Mouse (Mus musculus): Measurements from ENCODE around the gene Fgfr2. TPM values are rescaled to one million over a fixed set of nuclear protein-coding genes. Genes with fewer than 3 reads are reported as not detected.
A peak's percentile ranks its signal among the peaks of the same experiment; 100 is the strongest.

The Fgfr2 gene
- polyA plus RNA-seq, 1 experiment: 59.9 TPM

GRCm38 (mm10) chr7:130918260-130918659 lies 2204.9 kb downstream of the Fgfr2 start:
- no peak for TF ChIP-seq CTCF (IDR thresholded peaks at IDR 0.05; ENCODE audit: borderline replicate concordance, insufficient read depth, low read length)
- no peak for TF ChIP-seq POLR2A (IDR thresholded peaks at IDR 0.05; ENCODE audit: low read depth, low read length)
- Histone ChIP-seq H3K27ac (ENCODE audit: insufficient read depth, low read length) (no peak overlapping the region), H3K4me3 (ENCODE audit: insufficient read depth, low read length) (no peak overlapping the region), H3K4me1 (ENCODE audit: control insufficient read depth, insufficient read depth, low read length) (no peaks in the 10 kb centered on the region; the same call in 1 of the 2 replicates)

DNA sequence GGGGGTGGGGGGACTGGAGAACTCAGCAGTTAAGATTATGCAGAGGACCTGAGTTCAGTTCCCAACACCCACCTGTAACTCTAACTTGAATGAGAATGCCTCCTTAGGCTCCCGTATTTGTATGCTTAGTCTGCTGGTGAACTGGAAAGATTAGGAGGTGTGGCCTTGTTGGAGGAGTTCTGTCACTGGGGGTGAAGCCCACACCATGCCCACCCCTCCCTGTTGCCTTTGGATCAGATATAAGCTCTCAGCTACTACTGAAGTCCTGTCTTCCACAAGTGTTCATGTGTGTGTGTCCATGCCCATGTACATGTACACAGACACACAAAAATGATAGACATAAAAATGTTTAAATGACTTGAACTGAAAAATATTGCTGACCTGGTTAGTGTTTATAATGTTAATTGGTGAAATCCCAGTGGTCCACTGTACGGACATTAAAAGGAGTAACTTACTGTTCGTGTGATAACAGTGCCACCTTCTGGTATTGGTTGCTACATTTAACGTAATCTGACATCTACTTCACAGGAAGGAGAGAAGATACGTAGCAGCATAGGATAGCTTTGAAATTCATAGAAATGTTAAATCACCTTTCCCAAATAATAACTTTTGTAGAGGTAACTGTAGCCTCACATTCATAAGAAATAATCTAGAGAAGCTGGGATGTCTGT lies 2208.3 kb downstream of the Fgfr2 start:
- H3K4me1 ChIP-seq (ENCODE audit: control insufficient read depth, insufficient read depth, low read length): no peaks in the 10 kb centered on the region
- no peak overlapping the region for H3K27ac ChIP-seq (ENCODE audit: insufficient read depth, low read length)
- H3K4me3 ChIP-seq (ENCODE audit: insufficient read depth, low read length): no peak overlapping the region
- TF ChIP-seq CTCF (IDR thresholded peaks at IDR 0.05; ENCODE audit: borderline replicate concordance, insufficient read depth, low read length) (peak; percentile 21; the same call in 1 of the 2 replicates), POLR2A (IDR thresholded peaks at IDR 0.05; ENCODE audit: low read depth, low read length) (no peak)

DNA sequence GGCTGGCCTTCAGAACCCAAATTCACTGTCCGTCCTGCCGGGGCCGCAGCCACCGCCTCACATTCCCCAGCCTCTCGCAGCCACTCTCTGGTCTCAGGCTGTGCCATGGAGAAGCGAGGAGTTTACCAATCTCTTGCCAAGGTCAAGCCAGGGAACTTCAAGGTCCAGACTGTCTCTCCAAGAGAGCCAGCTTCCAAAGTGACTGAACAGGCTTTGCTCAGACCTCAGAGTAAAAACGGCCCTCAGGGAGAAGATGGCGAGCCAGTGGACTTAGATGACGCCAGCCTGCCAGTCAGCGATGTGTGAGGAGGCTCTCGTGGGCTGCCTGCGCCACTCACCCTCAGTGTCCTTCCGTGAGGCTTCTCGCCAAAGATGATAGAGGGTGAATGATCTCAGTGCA lies 2212.3 kb downstream of the Fgfr2 start:
- Histone ChIP-seq H3K4me1 (ENCODE audit: control insufficient read depth, insufficient read depth, low read length) (no peaks in the 10 kb centered on the region), H3K4me3 (ENCODE audit: insufficient read depth, low read length) (no peak overlapping the region), H3K27ac (ENCODE audit: insufficient read depth, low read length) (no peak overlapping the region)
- TF ChIP-seq POLR2A (IDR thresholded peaks at IDR 0.05; ENCODE audit: low read depth, low read length) (no peak), CTCF (IDR thresholded peaks at IDR 0.05; ENCODE audit: borderline replicate concordance, insufficient read depth, low read length) (no peak)

DNA sequence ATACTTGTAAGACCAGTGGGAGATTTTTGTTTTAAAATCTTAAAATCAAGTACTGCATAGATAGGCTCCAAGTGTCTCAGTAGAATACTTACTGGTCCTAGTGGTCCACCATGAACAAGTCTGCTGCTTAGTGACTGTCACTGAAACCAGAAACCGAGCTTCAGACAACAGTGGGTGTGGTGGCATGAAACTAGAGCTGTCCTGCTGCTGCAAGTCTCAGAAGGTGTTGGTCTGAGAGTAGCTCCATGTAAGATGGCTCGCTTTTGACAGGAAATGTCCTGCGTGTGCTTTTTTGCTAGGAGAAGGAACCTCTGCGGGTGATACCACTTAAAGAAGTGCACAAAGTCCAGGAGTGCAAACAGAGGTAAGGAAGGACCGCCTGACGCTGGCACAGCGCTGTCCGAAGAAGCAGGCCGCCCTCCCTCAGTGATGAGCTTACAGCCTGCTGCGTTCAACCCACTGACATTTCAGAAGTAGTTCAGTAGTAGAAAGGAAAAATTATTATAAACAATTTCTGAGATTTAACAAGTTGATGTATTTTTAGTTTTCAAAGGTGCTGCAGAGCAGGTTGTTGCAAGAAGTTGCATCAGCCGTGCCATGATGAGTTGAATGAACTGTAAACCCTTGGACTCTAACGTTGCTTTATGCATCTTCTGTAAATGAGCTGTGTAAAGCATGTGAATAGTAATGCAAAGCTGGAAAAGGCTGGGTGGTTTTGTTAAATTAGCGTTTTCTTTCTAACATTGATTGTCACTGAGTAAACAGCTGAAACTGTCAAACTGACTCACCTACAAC lies 2218.4 kb downstream of the Fgfr2 start:
- H3K4me3 ChIP-seq (ENCODE audit: insufficient read depth, low read length): no peak overlapping the region
- peak overlapping the region; percentile 8; the same call in 1 of the 2 replicates for H3K27ac ChIP-seq (ENCODE audit: insufficient read depth, low read length)
- no peak for TF ChIP-seq POLR2A (IDR thresholded peaks at IDR 0.05; ENCODE audit: low read depth, low read length)
- TF ChIP-seq CTCF (IDR thresholded peaks at IDR 0.05; ENCODE audit: borderline replicate concordance, insufficient read depth, low read length): no peak
- no peaks in the 10 kb centered on the region for H3K4me1 ChIP-seq (ENCODE audit: control insufficient read depth, insufficient read depth, low read length)

DNA sequence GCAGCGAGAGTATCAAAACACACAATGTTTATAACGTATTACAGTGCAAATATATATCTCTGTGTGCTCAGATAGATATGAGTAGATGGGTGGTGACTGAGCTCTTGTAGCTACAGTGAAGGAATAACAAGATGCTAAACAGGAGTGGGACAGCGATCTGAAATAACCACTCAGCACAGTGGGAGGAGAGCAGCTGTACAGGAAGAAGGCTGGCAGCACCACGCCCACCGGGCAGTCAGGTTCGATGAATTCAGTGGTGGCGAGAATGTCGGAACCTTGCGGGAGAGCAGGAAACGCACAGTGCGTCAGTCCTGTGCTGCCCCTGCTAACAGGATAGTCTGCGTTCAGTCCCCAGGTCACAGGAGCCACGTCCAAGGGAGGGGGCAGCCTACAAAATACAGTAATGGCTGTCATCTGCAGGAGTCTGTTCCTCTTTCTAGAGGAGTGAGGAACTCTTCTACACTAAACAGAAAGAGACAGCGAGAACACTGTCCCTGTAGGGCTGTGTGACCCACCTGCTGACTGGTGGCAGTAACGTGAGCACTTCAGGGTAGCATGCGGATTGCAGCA lies 2219.6 kb downstream of the Fgfr2 start:
- H3K27ac ChIP-seq (ENCODE audit: insufficient read depth, low read length): no peak overlapping the region
- no peak overlapping the region for H3K4me3 ChIP-seq (ENCODE audit: insufficient read depth, low read length)
- no peaks in the 10 kb centered on the region for H3K4me1 ChIP-seq (ENCODE audit: control insufficient read depth, insufficient read depth, low read length)
- TF ChIP-seq POLR2A (IDR thresholded peaks at IDR 0.05; ENCODE audit: low read depth, low read length) (no peak), CTCF (IDR thresholded peaks at IDR 0.05; ENCODE audit: borderline replicate concordance, insufficient read depth, low read length) (no peak)

- Histone ChIP-seq H3K4me3 (ENCODE audit: insufficient read depth, low read length) (no peak overlapping the region), H3K27ac (ENCODE audit: insufficient read depth, low read length) (no peak overlapping the region), H3K4me1 (ENCODE audit: control insufficient read depth, insufficient read depth, low read length) (no peaks in the 10 kb centered on the region)
- TF ChIP-seq POLR2A (IDR thresholded peaks at IDR 0.05; ENCODE audit: low read depth, low read length) (no peak), CTCF (IDR thresholded peaks at IDR 0.05; ENCODE audit: borderline replicate concordance, insufficient read depth, low read length) (no peak)
Observed at GRCm38 (mm10) chr7:130902929-130903328, 2220.2 kb downstream of the Fgfr2 start.

- H3K4me1 ChIP-seq (ENCODE audit: control insufficient read depth, insufficient read depth, low read length): no peaks in the 10 kb centered on the region
- TF ChIP-seq POLR2A (IDR thresholded peaks at IDR 0.05; ENCODE audit: low read depth, low read length): no peak
- no peak for TF ChIP-seq CTCF (IDR thresholded peaks at IDR 0.05; ENCODE audit: borderline replicate concordance, insufficient read depth, low read length)
- H3K4me3 ChIP-seq (ENCODE audit: insufficient read depth, low read length): no peak overlapping the region
- H3K27ac ChIP-seq (ENCODE audit: insufficient read depth, low read length): no peak overlapping the region
Observed at GRCm38 (mm10) chr7:130900233-130900848, 2222.8 kb downstream of the Fgfr2 start.

DNA sequence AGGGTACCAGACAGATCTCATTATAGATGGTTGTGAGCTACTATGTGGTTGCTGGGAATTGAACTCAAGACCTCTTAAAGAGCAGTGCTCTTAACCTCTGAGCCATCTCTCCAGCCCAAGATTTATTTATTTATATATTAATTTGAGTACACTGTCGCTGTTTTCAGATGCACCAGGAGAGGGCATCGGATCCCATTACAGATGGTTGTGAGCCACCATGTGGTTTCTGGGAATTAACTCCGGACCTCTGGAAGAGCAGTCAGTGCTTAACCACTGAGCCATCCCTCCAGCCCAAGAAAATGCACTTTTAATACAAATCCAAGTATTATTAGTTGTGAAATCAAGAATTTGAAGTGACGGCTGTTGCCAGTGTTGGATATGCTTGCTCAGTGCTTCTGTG lies 2224.8 kb downstream of the Fgfr2 start:
- H3K4me1 ChIP-seq (ENCODE audit: control insufficient read depth, insufficient read depth, low read length): no peaks in the 10 kb centered on the region
- no peak overlapping the region for H3K4me3 ChIP-seq (ENCODE audit: insufficient read depth, low read length)
- TF ChIP-seq CTCF (IDR thresholded peaks at IDR 0.05; ENCODE audit: borderline replicate concordance, insufficient read depth, low read length) (no peak), POLR2A (IDR thresholded peaks at IDR 0.05; ENCODE audit: low read depth, low read length) (no peak)
- H3K27ac ChIP-seq (ENCODE audit: insufficient read depth, low read length): no peak overlapping the region

- Histone ChIP-seq H3K4me1 (ENCODE audit: control insufficient read depth, insufficient read depth, low read length) (no peaks in the 10 kb centered on the region), H3K27ac (ENCODE audit: insufficient read depth, low read length) (no peak overlapping the region), H3K4me3 (ENCODE audit: insufficient read depth, low read length) (no peak overlapping the region)
- no peak for TF ChIP-seq POLR2A (IDR thresholded peaks at IDR 0.05; ENCODE audit: low read depth, low read length)
- no peak for TF ChIP-seq CTCF (IDR thresholded peaks at IDR 0.05; ENCODE audit: borderline replicate concordance, insufficient read depth, low read length)
Observed at GRCm38 (mm10) chr7:130897201-130897600, 2225.9 kb downstream of the Fgfr2 start.
